ENCODE assay signal across 13 mouse cellular contexts in the genomic region with DNA sequence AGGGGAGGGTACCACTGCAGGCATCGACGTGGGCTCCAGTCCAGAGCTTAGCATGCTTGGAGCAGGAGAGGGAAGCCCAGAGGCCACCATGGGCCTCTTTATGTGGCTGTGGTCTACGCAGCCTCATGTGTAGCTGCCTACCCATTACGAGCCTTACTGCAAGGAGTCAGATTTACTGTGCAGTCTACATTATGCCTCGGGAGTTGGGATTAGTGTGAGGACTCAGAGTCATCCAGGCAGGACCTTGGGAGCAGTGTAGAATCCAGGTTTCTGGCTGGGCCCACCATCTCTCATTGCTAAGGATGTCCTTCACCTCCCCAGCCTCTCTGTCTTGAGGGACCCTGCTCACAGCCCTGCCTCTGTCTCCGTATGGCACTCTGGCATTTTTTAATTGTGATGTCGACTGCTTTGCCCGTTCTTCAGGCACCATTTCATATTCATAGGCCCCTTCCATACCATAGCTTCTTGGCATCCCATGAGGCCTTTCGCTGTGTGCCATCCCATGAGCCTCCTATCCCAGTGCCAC. TPM values are rescaled to one million over a fixed set of nuclear protein-coding genes. Genes with fewer than 3 reads are reported as not detected.
DNase-seq lines count a peak whose midpoint lies in the region; ATAC-seq and TF ChIP-seq lines count a peak whose summit lies in the region.
"Had no signal": no experiment of that assay in that cellular context is flagged by ENCODE, and none has a peak within 500 bp of the region (broad histone marks: within the 10 kb centered on the region; RNA-seq: fewer than 3 reads in every experiment).

No protein-coding gene starts in this region.

- H3K27me3 ChIP-seq in kidney, postnatal 0 days (ENCODE audit: insufficient read depth, low read length): no peaks in the 10 kb centered on the region
- no peaks in the 10 kb centered on the region for H3K27me3 ChIP-seq in intestine, postnatal 0 days (replicated peaks; ENCODE audit: control insufficient read depth, insufficient read depth, low read length)
- no peaks in the 10 kb centered on the region for H3K27me3 ChIP-seq in stomach, embryonic 14.5 days (ENCODE audit: control insufficient read depth, insufficient read depth, low read length)
- no peaks in the 10 kb centered on the region; the same call in 1 of the 2 replicates for H3K27me3 ChIP-seq in hindbrain, embryonic 16.5 days (replicated peaks; ENCODE audit: control insufficient read depth, insufficient read depth, low read length)

- H3K4me3 ChIP-seq in kidney, postnatal 0 days (replicated peaks; ENCODE audit: low read depth, low read length): no peak overlapping the region
- no peak overlapping the region for H3K4me3 ChIP-seq in intestine, postnatal 0 days (ENCODE audit: low read depth, low read length)
- peak overlapping the region; percentile 57; the same call in 1 of the 2 replicates for H3K4me3 ChIP-seq in stomach, embryonic 14.5 days (ENCODE audit: low read depth, low read length)
- no peak overlapping the region for H3K4me3 ChIP-seq in hindbrain, embryonic 16.5 days (ENCODE audit: low read length)
- H3K4me3 ChIP-seq: megakaryocyte, embryonic 14.5 days had no signal

- 0 out of 2 replicates have a peak overlapping the region, but pooled peaks have one; percentile 4 for H3K27ac ChIP-seq in kidney, postnatal 0 days
- 0 out of 2 replicates have a peak overlapping the region, but pooled peaks have one; percentile 7 for H3K27ac ChIP-seq in intestine, postnatal 0 days (ENCODE audit: low read depth, low read length)
- H3K27ac ChIP-seq in stomach, embryonic 14.5 days (ENCODE audit: low read length): peak overlapping the region; percentile 95
- no peak overlapping the region for H3K27ac ChIP-seq in hindbrain, embryonic 16.5 days (ENCODE audit: low read depth, low read length)

- peaks cover 38% of the 10 kb centered on the region for H3K4me1 ChIP-seq in kidney, postnatal 0 days (replicated peaks; ENCODE audit: insufficient read depth, low read length)
- peaks cover 31% of the 10 kb centered on the region for H3K4me1 ChIP-seq in intestine, postnatal 0 days (replicated peaks; ENCODE audit: control insufficient read depth, insufficient read depth, low read length)
- H3K4me1 ChIP-seq in stomach, embryonic 14.5 days (ENCODE audit: control insufficient read depth, insufficient read depth, low read length): peaks cover 61% of the 10 kb centered on the region
- peaks cover 5% of the 10 kb centered on the region; the same call in 1 of the 2 replicates for H3K4me1 ChIP-seq in hindbrain, embryonic 16.5 days (ENCODE audit: control insufficient read depth, insufficient read depth, low read depth, low read length)

- DNase-seq in gastrocnemius, postnatal 10 days: peak; percentile 42
- DNase-seq in gastrocnemius, postnatal 4 days (ENCODE audit: low spot score in 2 of 2): no peak
- no peak for DNase-seq in kidney, postnatal 0 days (ENCODE audit: low spot score)
- no peak for DNase-seq in kidney, postnatal 36 days
- no peak for DNase-seq in right cerebral cortex, postnatal 25 days
- DNase-seq: forebrain, postnatal 0 days; kidney, postnatal 10 days; thymus, adult 18-20 months had no signal

- ATAC-seq in kidney, postnatal 0 days (replicated peaks; ENCODE audit: low FRiP score, low read depth): no peak
- no peak for ATAC-seq in intestine, postnatal 0 days
- 0 out of 2 replicates have a peak, but pooled peaks have one; percentile 7 for ATAC-seq in stomach, embryonic 14.5 days (ENCODE audit: insufficient number of reproducible peaks, insufficient read depth, low FRiP score, low read depth)
- ATAC-seq in hindbrain, embryonic 16.5 days: no peak
- ATAC-seq: forebrain, postnatal 0 days had no signal

- H3K4me2 ChIP-seq in kidney, postnatal 0 days (ENCODE audit: low read length): no peak overlapping the region
- no peak overlapping the region for H3K4me2 ChIP-seq in intestine, postnatal 0 days (replicated peaks; ENCODE audit: low read depth)
- peak overlapping the region; percentile 49 for H3K4me2 ChIP-seq in stomach, embryonic 14.5 days (replicated peaks; ENCODE audit: low read depth, low read length)
- no peak overlapping the region for H3K4me2 ChIP-seq in hindbrain, embryonic 16.5 days (ENCODE audit: low read length)

- no peak for TF ChIP-seq CTCF in kidney, postnatal 0 days (IDR thresholded peaks at IDR 0.05; ENCODE audit: low read depth)
- TF ChIP-seq CTCF in intestine, postnatal 0 days (IDR thresholded peaks at IDR 0.05; ENCODE audit: low read depth): no peak

- H3K9me3 ChIP-seq in kidney, postnatal 0 days (replicated peaks; ENCODE audit: low read length): no peaks in the 10 kb centered on the region
- no peaks in the 10 kb centered on the region for H3K9me3 ChIP-seq in intestine, postnatal 0 days (ENCODE audit: control insufficient read depth)
- no peaks in the 10 kb centered on the region for H3K9me3 ChIP-seq in stomach, embryonic 14.5 days (ENCODE audit: control insufficient read depth, low read depth, low read length)
- H3K9me3 ChIP-seq in hindbrain, embryonic 16.5 days (ENCODE audit: control insufficient read depth, low read length): no peaks in the 10 kb centered on the region; the same call in 1 of the 2 replicates

- no peak overlapping the region for H3K9ac ChIP-seq in kidney, postnatal 0 days (ENCODE audit: low read depth, low read length)
- peak overlapping the region; percentile 3; the same call in 1 of the 2 replicates for H3K9ac ChIP-seq in intestine, postnatal 0 days (ENCODE audit: low read depth, low read length)
- H3K9ac ChIP-seq in stomach, embryonic 14.5 days (replicated peaks; ENCODE audit: low read depth, low read length): peak overlapping the region; percentile 79
- no peak overlapping the region for H3K9ac ChIP-seq in hindbrain, embryonic 16.5 days (ENCODE audit: low read depth, low read length)
- H3K9ac ChIP-seq: forebrain, postnatal 0 days had no signal

- H3K36me3 ChIP-seq in kidney, postnatal 0 days (ENCODE audit: insufficient read depth, low read length): no peaks in the 10 kb centered on the region
- no peaks in the 10 kb centered on the region for H3K36me3 ChIP-seq in intestine, postnatal 0 days (ENCODE audit: control insufficient read depth, insufficient read depth)
- 0 out of 2 replicates have a peak, but pooled peaks cover 10% of the 10 kb centered on the region for H3K36me3 ChIP-seq in stomach, embryonic 14.5 days (ENCODE audit: control insufficient read depth, insufficient read depth, low read length)
- no peaks in the 10 kb centered on the region for H3K36me3 ChIP-seq in hindbrain, embryonic 16.5 days (ENCODE audit: control insufficient read depth, insufficient read depth, low read length)
- H3K36me3 ChIP-seq: G1E had no signal

- 55% methylated on average over 9 of the region's 9 CpGs for WGBS in kidney, postnatal 0 days
- WGBS in intestine, postnatal 0 days: 48% methylated on average over 9 of the region's 9 CpGs
- WGBS in stomach, embryonic 14.5 days: 43% methylated on average over 9 of the region's 9 CpGs
- 85% methylated on average over 9 of the region's 9 CpGs for WGBS in hindbrain, embryonic 16.5 days

RNA-seq across cellular contexts. Expression of gene Mrpl23, which starts 42.4 kb away (rescaled TPM):
- total RNA-seq in gastrocnemius, postnatal 10 days (2021): 1 to 10 TPM; 6.4 to 7.2 TPM
- 1 to 10 TPM; 6.3 to 9.4 TPM for total RNA-seq in gastrocnemius, postnatal 4 days (2021)
- polyA plus RNA-seq in kidney, postnatal 0 days (2015; fragmentation: Nextera tagmentation; extraction: Ambion mirVana): 21.3 and 22.6 TPM in 2 replicates
- 26.7 and 33.0 TPM in 2 replicates for polyA plus RNA-seq in intestine, postnatal 0 days (2015; fragmentation: Nextera tagmentation; extraction: Ambion mirVana)
- 32.6 and 35.6 TPM in 2 replicates for polyA plus RNA-seq in stomach, embryonic 14.5 days (2014; fragmentation: Nextera tagmentation; extraction: Ambion mirVana)
- polyA plus RNA-seq in hindbrain, embryonic 16.5 days (2015; fragmentation: Nextera tagmentation; extraction: Ambion mirVana): 22.3 and 26.2 TPM in 2 replicates

Comparison
In these comparisons a context has a peak if more than half of its experiments do, and no peak if none do; other contexts are left out.
1. H3K9ac ChIP-seq: peak in intestine, postnatal 0 days (single experiment) and stomach, embryonic 14.5 days (single experiment); none in kidney, postnatal 0 days (single experiment) and hindbrain, embryonic 16.5 days (single experiment).